Mouse (Mus musculus): Measurements from ENCODE around the gene Zfp655.

DNA sequence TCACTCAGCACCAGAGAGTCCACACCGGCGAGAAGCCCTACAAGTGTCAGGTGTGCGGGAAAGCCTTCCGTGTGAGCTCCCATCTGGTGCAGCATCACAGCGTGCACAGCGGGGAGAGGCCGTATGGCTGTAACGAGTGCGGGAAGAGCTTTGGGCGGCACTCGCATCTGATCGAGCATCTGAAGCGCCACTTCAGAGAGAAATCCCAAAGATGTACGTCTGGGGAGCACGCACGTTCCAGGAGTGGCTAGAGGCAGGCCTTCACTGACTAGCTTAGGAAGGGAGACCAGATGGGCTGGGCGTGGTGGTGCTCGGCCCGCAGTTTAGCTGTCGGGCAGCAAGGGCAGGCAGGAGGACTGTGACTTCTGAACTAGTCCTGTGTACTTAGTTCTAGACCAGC lies 12.8 kb upstream of the Zfp655 start:
- TF ChIP-seq POLR2A (IDR thresholded peaks at IDR 0.05; ENCODE audit: extremely low read depth, insufficient read depth, low read length) (no peak), CTCF (IDR thresholded peaks at IDR 0.05; ENCODE audit: low read depth, low read length) (no peak)

Measured in liver, adult 2 months (tissue).